Mouse (Mus musculus): ENCODE measurements at regions not wholly inside any gene's neighbourhood (a gene's known extent, or its start where the extent isn't known, plus 50 kb on each side); places are given as distances from the start of the nearest gene placed in this dataset.

- H3K27ac ChIP-seq: no peak overlapping the region
- WGBS: 54% methylated on average over 2 of the region's 2 CpGs
- H3K27me3 ChIP-seq (ENCODE audit: insufficient read depth, low read length): no peaks in the 10 kb centered on the region
- DNase-seq (ENCODE audit: low spot score): no peak
- ATAC-seq (replicated peaks; ENCODE audit: low FRiP score, low read depth): no peak
- no peaks in the 10 kb centered on the region for H3K36me3 ChIP-seq (ENCODE audit: insufficient read depth, low read length)
- H3K4me2 ChIP-seq (ENCODE audit: low read length): no peak overlapping the region
- H3K4me3 ChIP-seq (replicated peaks; ENCODE audit: low read depth, low read length): no peak overlapping the region
- H3K9ac ChIP-seq (ENCODE audit: low read depth, low read length): no peak overlapping the region
- TF ChIP-seq CTCF (IDR thresholded peaks at IDR 0.05; ENCODE audit: low read depth): no peak
- no peaks in the 10 kb centered on the region for H3K9me3 ChIP-seq (replicated peaks; ENCODE audit: low read length)
- H3K4me1 ChIP-seq (replicated peaks; ENCODE audit: insufficient read depth, low read length): no peaks in the 10 kb centered on the region
These were observed 155.8 kb upstream of the Hmga2 start for GRCm38 (mm10) chr10:120632071-120632470.

GRCm38 (mm10) chr10:120628066-120628465, 151.8 kb upstream of the Hmga2 start:
- Histone ChIP-seq H3K4me2 (ENCODE audit: low read length) (no peak overlapping the region), H3K27me3 (ENCODE audit: insufficient read depth, low read length) (no peaks in the 10 kb centered on the region), H3K27ac (no peak overlapping the region), H3K9ac (ENCODE audit: low read depth, low read length) (no peak overlapping the region), H3K4me1 (replicated peaks; ENCODE audit: insufficient read depth, low read length) (no peaks in the 10 kb centered on the region), H3K9me3 (replicated peaks; ENCODE audit: low read length) (no peaks in the 10 kb centered on the region), H3K36me3 (ENCODE audit: insufficient read depth, low read length) (no peaks in the 10 kb centered on the region), H3K4me3 (replicated peaks; ENCODE audit: low read depth, low read length) (no peak overlapping the region)
- DNase-seq (ENCODE audit: low spot score) (no peak), ATAC-seq (replicated peaks; ENCODE audit: low FRiP score, low read depth) (no peak)
- WGBS: 71% methylated on average over 5 of the region's 5 CpGs
- TF ChIP-seq CTCF (IDR thresholded peaks at IDR 0.05; ENCODE audit: low read depth): no peak

- Histone ChIP-seq H3K4me2 (ENCODE audit: low read length) (no peak overlapping the region), H3K36me3 (ENCODE audit: insufficient read depth, low read length) (no peaks in the 10 kb centered on the region), H3K27me3 (ENCODE audit: insufficient read depth, low read length) (no peaks in the 10 kb centered on the region), H3K9me3 (replicated peaks; ENCODE audit: low read length) (no peaks in the 10 kb centered on the region), H3K4me1 (replicated peaks; ENCODE audit: insufficient read depth, low read length) (no peaks in the 10 kb centered on the region), H3K27ac (no peak overlapping the region), H3K9ac (ENCODE audit: low read depth, low read length) (no peak overlapping the region), H3K4me3 (replicated peaks; ENCODE audit: low read depth, low read length) (no peak overlapping the region)
- ATAC-seq (replicated peaks; ENCODE audit: low FRiP score, low read depth) (no peak), DNase-seq (ENCODE audit: low spot score) (no peak)
- TF ChIP-seq CTCF (IDR thresholded peaks at IDR 0.05; ENCODE audit: low read depth): no peak
- 73% methylated on average over 5 of the region's 5 CpGs for WGBS
These were observed 149.2 kb upstream of the Hmga2 start for GRCm38 (mm10) chr10:120625474-120625873.

- Histone ChIP-seq H3K4me1 (replicated peaks; ENCODE audit: insufficient read depth, low read length) (no peaks in the 10 kb centered on the region), H3K27me3 (ENCODE audit: insufficient read depth, low read length) (no peaks in the 10 kb centered on the region), H3K9ac (ENCODE audit: low read depth, low read length) (no peak overlapping the region), H3K9me3 (replicated peaks; ENCODE audit: low read length) (no peaks in the 10 kb centered on the region), H3K27ac (no peak overlapping the region), H3K36me3 (ENCODE audit: insufficient read depth, low read length) (no peaks in the 10 kb centered on the region), H3K4me3 (replicated peaks; ENCODE audit: low read depth, low read length) (no peak overlapping the region), H3K4me2 (ENCODE audit: low read length) (no peak overlapping the region)
- DNase-seq (ENCODE audit: low spot score): peak; percentile 51
- 46% methylated on average over 10 of the region's 10 CpGs for WGBS
- no peak for TF ChIP-seq CTCF (IDR thresholded peaks at IDR 0.05; ENCODE audit: low read depth)
- ATAC-seq (replicated peaks; ENCODE audit: low FRiP score, low read depth): no peak
These were observed 148.1 kb upstream of the Hmga2 start for GRCm38 (mm10) chr10:120624203-120624942.

- Histone ChIP-seq H3K4me1 (replicated peaks; ENCODE audit: insufficient read depth, low read length) (no peaks in the 10 kb centered on the region), H3K9ac (ENCODE audit: low read depth, low read length) (no peak overlapping the region), H3K4me2 (ENCODE audit: low read length) (no peak overlapping the region), H3K4me3 (replicated peaks; ENCODE audit: low read depth, low read length) (no peak overlapping the region), H3K36me3 (ENCODE audit: insufficient read depth, low read length) (no peaks in the 10 kb centered on the region), H3K9me3 (replicated peaks; ENCODE audit: low read length) (no peaks in the 10 kb centered on the region), H3K27me3 (ENCODE audit: insufficient read depth, low read length) (no peaks in the 10 kb centered on the region), H3K27ac (no peak overlapping the region)
- DNase-seq (ENCODE audit: low spot score) (peak; percentile 62), ATAC-seq (replicated peaks; ENCODE audit: low FRiP score, low read depth) (no peak)
- WGBS: 41% methylated on average over 5 of the region's 5 CpGs
- no peak for TF ChIP-seq CTCF (IDR thresholded peaks at IDR 0.05; ENCODE audit: low read depth)
These were observed 140.2 kb upstream of the Hmga2 start for GRCm38 (mm10) chr10:120616406-120617015.

- 13% methylated on average over 8 of the region's 8 CpGs for WGBS
- H3K9ac ChIP-seq (ENCODE audit: low read depth, low read length): no peak overlapping the region
- H3K36me3 ChIP-seq (ENCODE audit: insufficient read depth, low read length): no peaks in the 10 kb centered on the region
- H3K9me3 ChIP-seq (replicated peaks; ENCODE audit: low read length): no peaks in the 10 kb centered on the region
- ATAC-seq (replicated peaks; ENCODE audit: low FRiP score, low read depth) (no peak), DNase-seq (ENCODE audit: low spot score) (peak; percentile 71)
- TF ChIP-seq CTCF (IDR thresholded peaks at IDR 0.05; ENCODE audit: low read depth): no peak
- no peaks in the 10 kb centered on the region for H3K4me1 ChIP-seq (replicated peaks; ENCODE audit: insufficient read depth, low read length)
- H3K4me3 ChIP-seq (replicated peaks; ENCODE audit: low read depth, low read length): no peak overlapping the region
- no peak overlapping the region for H3K4me2 ChIP-seq (ENCODE audit: low read length)
- no peak overlapping the region for H3K27ac ChIP-seq
- no peaks in the 10 kb centered on the region for H3K27me3 ChIP-seq (ENCODE audit: insufficient read depth, low read length)
These were observed 136.1 kb upstream of the Hmga2 start for GRCm38 (mm10) chr10:120612351-120612750.
